Mouse (Mus musculus): ENCODE data around the gene Rab40c. TPM values are rescaled to one million over a fixed set of nuclear protein-coding genes. Genes with fewer than 3 reads are reported as not detected.

The Rab40c gene
- polyA plus RNA-seq, 1 experiment = 7.0 TPM

DNA sequence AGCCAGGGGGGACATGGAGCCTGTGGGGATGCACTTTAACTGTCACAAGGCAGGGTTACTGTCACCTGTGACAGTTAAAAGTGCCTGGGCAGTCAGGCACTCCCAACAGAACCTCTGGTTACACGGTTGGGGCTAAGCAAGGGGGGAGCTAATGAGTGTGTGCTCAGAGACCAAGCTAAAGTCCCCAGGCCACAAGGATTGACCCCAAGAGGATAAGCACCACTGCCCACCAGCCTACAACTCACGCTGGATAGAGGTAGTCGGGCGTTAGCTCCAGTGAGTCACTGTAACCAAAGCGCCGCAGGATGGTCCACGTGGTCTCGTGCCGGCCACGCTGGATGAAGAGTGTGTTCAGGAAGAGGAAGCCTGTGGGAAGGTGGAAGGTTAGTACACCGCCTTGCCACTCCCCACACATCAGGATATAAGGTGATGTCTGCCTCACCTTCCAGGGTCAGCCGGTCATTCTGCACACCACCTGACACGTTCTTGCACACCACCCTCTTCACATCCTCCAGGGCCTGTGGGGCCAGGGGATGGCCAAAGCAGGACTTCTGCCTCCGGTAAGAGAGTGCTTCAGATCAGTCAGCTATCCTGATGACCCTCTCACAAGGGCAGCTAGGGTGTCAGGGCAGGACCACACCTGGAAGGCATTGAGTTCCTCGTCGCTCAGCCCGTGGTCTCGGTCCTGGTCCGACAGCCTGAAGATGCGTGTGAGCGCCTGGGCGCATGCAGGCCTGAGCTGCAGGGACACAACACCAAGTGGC is 78.2 kb downstream of the Rab40c start, which contains the start of gene Gm20683:
Gm20683 (minus strand) TSS at position 647 of the 764 bp plus-strand sequence.
- Histone ChIP-seq H3K4me1 (ENCODE audit: control insufficient read depth, insufficient read depth, insufficient read length, low read length) (peaks cover 8% of the 10 kb centered on the region), H3K4me3 (ENCODE audit: insufficient read depth, low read depth, low read length) (no peak within 1 kb of the TSS), H3K27ac (replicated peaks; ENCODE audit: low read depth, low read length) (no peak within 1 kb of the TSS)

DNA sequence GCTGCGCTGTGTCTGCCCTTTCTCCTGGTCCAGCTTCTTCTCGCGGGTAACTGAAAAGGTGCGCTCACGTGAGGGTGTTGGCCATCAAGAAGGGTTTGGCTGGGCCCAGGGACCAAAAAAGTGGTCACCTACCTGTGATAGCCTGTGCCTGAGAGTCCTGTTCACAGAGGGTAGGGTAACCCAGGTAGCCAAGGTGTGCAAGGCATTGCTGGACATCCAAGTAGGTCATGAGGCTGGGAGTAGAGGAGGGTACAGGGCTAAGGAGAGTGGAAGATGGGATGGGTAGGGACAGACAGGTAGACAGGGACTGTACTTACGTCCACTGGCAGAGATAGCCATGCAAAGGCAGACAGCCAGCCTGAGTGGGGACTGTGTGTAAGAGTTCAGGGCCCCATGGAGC is 79.0 kb downstream of the Rab40c start:
- H3K27ac ChIP-seq (replicated peaks; ENCODE audit: low read depth, low read length) = no peak overlapping the region
- H3K4me3 ChIP-seq (ENCODE audit: insufficient read depth, low read depth, low read length) = no peak overlapping the region
- peaks cover 16% of the 10 kb centered on the region for H3K4me1 ChIP-seq (ENCODE audit: control insufficient read depth, insufficient read depth, insufficient read length, low read length)

DNA sequence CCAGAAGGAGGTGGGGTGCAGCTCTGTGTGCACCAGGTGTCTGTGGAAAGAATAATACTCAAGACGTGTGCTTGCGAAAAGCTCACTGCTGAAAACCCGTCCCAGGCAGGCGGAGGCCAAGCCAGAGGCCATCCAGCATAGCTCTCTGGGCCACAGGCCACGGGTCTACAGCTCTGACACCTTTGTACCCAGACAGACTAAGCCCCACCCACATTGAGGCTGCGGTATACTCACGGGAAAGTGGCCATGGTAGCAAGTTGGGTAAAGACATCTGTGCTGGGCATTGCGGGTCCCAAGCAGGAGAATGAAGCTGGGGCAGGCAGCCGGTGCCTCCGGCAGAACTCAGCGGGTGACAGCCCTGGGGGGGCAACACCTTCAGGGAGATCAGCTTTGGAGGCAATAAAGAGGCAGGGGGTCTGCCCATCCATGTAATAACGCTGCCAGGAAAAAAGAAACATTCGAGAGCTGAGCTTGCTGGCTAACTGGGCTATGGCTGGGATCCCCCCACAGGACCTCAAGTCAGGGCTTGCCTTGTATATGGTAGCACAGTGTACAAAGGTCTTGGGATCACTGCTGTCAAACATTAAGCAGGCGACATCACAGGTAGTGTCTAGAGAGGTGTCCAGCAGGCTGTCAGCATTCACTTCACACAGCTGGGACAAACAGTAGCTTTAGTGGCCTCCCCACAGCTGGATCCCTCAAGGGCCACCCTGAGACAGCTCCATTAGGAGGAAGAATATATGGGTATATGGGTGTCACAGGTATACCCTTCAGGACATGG is 79.9 kb downstream of the Rab40c start:
- Histone ChIP-seq H3K4me3 (ENCODE audit: insufficient read depth, low read depth, low read length) (no peak overlapping the region), H3K4me1 (ENCODE audit: control insufficient read depth, insufficient read depth, insufficient read length, low read length) (peaks cover 23% of the 10 kb centered on the region)

DNA sequence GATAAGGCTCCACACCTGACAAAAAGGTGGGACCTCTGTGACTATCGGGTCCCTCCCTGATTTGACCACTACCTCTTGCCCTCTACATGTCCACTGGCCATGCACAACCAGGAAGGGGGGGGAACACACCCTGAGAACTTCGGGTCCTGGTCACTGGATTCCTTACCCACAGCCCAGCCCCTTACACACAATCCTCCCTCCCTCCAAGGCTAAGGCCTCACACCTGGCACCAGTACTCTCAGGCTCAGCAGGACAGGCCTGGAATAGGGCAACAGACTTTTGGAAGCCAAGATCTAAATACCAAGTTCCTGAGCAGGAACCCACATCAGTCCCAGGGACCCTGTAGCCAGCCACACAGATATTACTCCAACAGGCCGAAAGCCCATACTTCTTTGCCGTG is 80.6 kb downstream of the Rab40c start:
- H3K4me3 ChIP-seq (ENCODE audit: insufficient read depth, low read depth, low read length) = no peak overlapping the region
- H3K4me1 ChIP-seq (ENCODE audit: control insufficient read depth, insufficient read depth, insufficient read length, low read length) = peaks cover 24% of the 10 kb centered on the region
- H3K27ac ChIP-seq (replicated peaks; ENCODE audit: low read depth, low read length) = no peak overlapping the region

More for the DNA sequence above, 79.9 kb downstream of the Rab40c start:
- H3K27ac ChIP-seq (replicated peaks; ENCODE audit: low read depth, low read length) = no peak overlapping the region

- Histone ChIP-seq H3K27ac (replicated peaks; ENCODE audit: low read depth, low read length) (no peak overlapping the region), H3K4me3 (ENCODE audit: insufficient read depth, low read depth, low read length) (no peak overlapping the region), H3K4me1 (ENCODE audit: control insufficient read depth, insufficient read depth, insufficient read length, low read length) (peaks cover 17% of the 10 kb centered on the region)
Measured at GRCm38 (mm10) chr17:25837533-25837932, 82.0 kb downstream of the Rab40c start.

DNA sequence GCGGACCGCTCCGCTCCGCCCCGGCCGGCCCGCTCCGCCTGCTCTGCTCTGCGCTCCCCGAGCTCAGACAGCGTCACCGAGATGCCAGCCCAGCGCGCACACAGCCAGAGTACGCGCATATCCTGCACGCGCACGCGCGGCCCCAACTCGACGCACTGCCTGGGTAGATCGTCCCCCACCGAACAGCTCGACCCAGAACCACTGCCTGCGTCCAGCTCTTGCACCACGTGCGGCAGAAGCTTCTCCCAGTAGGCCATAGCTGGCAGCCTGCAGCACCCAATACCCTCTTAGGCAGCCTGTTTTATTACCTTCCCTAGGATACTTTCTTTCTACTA is 82.5 kb downstream of the Rab40c start, which contains the start of gene Rhbdl1:
Rhbdl1 (minus strand) TSS at position 220 of the 335 bp plus-strand sequence.
- Histone ChIP-seq H3K27ac (replicated peaks; ENCODE audit: low read depth, low read length) (peak within 1 kb of the TSS; percentile 50), H3K4me1 (ENCODE audit: control insufficient read depth, insufficient read depth, insufficient read length, low read length) (peaks cover 18% of the 10 kb centered on the region), H3K4me3 (ENCODE audit: insufficient read depth, low read depth, low read length) (peak within 1 kb of the TSS; percentile 44)

GRCm38 (mm10) chr17:25836397-25837075 is 83.0 kb downstream of the Rab40c start:
- peaks cover 23% of the 10 kb centered on the region for H3K4me1 ChIP-seq (ENCODE audit: control insufficient read depth, insufficient read depth, insufficient read length, low read length)
- peak overlapping the region; percentile 50 for H3K27ac ChIP-seq (replicated peaks; ENCODE audit: low read depth, low read length)
- peak overlapping the region; percentile 44 for H3K4me3 ChIP-seq (ENCODE audit: insufficient read depth, low read depth, low read length)

DNA sequence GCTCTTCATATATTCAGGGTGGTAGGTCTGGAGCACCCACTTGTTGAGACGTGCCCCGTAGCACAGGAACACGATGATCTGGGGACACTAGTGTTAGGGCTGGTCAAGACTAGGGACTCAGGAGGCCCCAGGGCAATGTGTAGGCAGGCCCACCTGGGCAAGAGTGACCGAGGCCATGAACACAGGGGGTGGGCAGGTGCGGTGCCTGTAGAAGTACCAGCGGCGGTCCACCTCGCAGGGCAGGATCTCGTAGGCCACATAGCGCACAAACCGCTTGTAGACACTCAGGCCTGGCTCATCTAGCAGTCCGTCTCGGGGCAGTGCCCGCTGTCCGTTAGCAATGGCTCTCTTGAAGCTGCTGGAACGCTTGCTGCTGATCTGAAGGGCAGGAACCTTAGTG is 83.7 kb downstream of the Rab40c start:
- Histone ChIP-seq H3K4me3 (ENCODE audit: insufficient read depth, low read depth, low read length) (peak overlapping the region; percentile 44), H3K4me1 (ENCODE audit: control insufficient read depth, insufficient read depth, insufficient read length, low read length) (peaks cover 25% of the 10 kb centered on the region), H3K27ac (replicated peaks; ENCODE audit: low read depth, low read length) (peak overlapping the region; percentile 50; the same call in 1 of the 2 replicates)

DNA sequence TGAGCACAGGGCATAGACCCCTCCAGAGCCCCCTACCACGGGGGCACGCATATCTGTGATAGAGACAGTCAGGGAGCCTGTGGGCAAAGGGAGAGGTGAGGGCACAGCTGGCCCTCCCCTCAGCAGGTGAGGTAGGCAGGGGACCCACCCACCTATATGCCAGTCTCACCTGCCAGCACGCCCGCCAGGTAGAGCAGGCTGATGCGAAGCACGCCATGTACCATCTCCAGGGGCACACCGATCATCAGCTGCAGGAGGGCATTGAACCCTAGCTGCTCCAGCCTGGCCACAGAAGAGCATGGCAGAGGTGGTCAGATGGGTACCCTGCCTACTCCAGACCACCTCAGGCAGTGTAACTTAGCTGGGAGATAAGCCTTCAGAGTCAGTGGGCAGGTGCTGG is 84.2 kb downstream of the Rab40c start:
- peaks cover 25% of the 10 kb centered on the region for H3K4me1 ChIP-seq (ENCODE audit: control insufficient read depth, insufficient read depth, insufficient read length, low read length)
- no peak overlapping the region for H3K27ac ChIP-seq (replicated peaks; ENCODE audit: low read depth, low read length)
- H3K4me3 ChIP-seq (ENCODE audit: insufficient read depth, low read depth, low read length) = peak overlapping the region; percentile 76; the same call in 1 of the 2 replicates

- Histone ChIP-seq H3K27ac (replicated peaks; ENCODE audit: low read depth, low read length) (no peak overlapping the region; the same call in 1 of the 2 replicates), H3K4me1 (ENCODE audit: control insufficient read depth, insufficient read depth, insufficient read length, low read length) (peaks cover 26% of the 10 kb centered on the region), H3K4me3 (ENCODE audit: insufficient read depth, low read depth, low read length) (peak overlapping the region; percentile 76)
Measured at GRCm38 (mm10) chr17:25834595-25835222, 84.8 kb downstream of the Rab40c start.

- Histone ChIP-seq H3K4me3 (ENCODE audit: insufficient read depth, low read depth, low read length) (peak overlapping the region; percentile 76), H3K4me1 (ENCODE audit: control insufficient read depth, insufficient read depth, insufficient read length, low read length) (peaks cover 31% of the 10 kb centered on the region), H3K27ac (replicated peaks; ENCODE audit: low read depth, low read length) (peak overlapping the region; percentile 96)
Measured at GRCm38 (mm10) chr17:25833961-25834594, 85.4 kb downstream of the Rab40c start.

DNA sequence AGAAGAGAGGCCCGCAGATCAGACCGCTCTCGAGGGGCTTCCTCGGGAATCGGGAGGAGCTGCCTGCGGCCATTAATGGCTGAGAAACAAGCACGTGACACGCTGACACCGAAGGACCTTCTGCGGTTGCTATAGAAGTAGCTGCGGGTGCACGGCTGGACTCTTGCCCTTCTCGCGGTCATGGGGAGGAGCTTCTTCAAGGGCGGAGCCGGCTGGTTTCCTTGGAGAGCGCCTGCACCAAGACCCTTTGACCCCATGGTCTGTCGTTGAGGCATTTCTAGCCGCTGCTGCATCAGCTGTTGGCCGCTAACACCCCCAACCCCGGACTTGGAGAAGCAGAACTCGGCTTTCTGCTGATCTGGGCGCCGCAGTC is 86.2 kb downstream of the Rab40c start, which contains the start of gene Stub1:
Stub1 (minus strand) TSS at position 114 of the 373 bp plus-strand sequence.
- peak within 1 kb of the TSS; percentile 87 for H3K4me3 ChIP-seq (ENCODE audit: insufficient read depth, low read depth, low read length)
- peaks cover 31% of the 10 kb centered on the region for H3K4me1 ChIP-seq (ENCODE audit: control insufficient read depth, insufficient read depth, insufficient read length, low read length)
- peak within 1 kb of the TSS; percentile 96 for H3K27ac ChIP-seq (replicated peaks; ENCODE audit: low read depth, low read length)

DNA sequence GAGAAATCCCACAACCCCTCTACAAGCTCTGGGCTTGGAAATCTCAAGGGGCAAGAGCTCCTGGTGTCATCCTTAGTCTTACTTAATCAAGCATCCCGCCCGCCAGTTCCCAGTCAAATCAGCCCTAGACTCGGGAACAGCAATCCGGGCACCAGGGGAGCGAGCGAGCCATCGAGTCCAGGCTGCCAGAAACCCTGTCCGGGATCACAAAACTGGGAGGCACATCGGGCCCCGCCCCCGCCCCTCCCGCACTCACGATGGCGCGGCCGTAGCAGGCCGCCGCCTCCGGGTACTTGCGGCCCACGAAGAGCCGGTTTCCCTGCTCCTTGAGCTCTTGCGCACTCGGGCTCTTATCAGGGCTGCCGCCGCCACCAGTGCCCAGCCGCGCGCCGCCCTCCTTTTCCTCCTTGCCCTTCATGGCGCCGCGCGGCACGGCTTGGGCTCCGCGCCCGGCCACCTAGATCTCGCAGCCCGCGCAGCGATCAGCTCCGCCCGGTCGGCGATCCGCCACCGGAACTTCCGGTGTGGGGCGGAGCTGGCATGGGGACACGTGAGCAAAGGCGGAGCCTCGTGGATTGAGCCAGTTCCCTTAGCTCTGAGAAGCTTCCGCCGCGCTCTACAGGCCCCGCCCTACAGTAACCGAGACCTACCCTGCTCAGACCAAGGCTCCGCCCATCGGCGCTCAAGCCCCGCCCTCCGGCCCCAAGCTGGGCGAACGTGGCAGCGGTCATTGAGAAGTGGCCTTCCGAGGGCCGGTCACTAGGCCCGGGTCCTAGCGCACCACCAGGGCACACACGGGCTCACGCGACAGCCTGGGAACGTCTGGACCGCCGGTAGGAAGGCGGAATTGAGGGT is 86.9 kb downstream of the Rab40c start:
- Histone ChIP-seq H3K27ac (replicated peaks; ENCODE audit: low read depth, low read length) (peak overlapping the region; percentile 96), H3K4me1 (ENCODE audit: control insufficient read depth, insufficient read depth, insufficient read length, low read length) (peaks cover 31% of the 10 kb centered on the region), H3K4me3 (ENCODE audit: insufficient read depth, low read depth, low read length) (peak overlapping the region; percentile 87)

All from brown adipose tissue, adult 24 weeks (tissue).